Mouse (Mus musculus) heart, postnatal 0 days (tissue): ENCODE data around the gene Olfr1443.
"Not testable (repeated sequence)": the region's sequence is repeated elsewhere in the genome, so short reads cannot be mapped to it uniquely, and the experiment has no call there.

Experiments used
- CTCF ChIP-seq: IDR thresholded peaks from 2 replicates; pipeline ENCODE4 v1.5.1; 2016; ENCODE audit warnings: antibody characterized with exemption, control low read depth, low read depth
- EP300 ChIP-seq: IDR thresholded peaks from 2 replicates; pipeline ENCODE4 v1.6.1; 2016; ENCODE audit warnings: antibody characterized with exemption, low read depth

DNA sequence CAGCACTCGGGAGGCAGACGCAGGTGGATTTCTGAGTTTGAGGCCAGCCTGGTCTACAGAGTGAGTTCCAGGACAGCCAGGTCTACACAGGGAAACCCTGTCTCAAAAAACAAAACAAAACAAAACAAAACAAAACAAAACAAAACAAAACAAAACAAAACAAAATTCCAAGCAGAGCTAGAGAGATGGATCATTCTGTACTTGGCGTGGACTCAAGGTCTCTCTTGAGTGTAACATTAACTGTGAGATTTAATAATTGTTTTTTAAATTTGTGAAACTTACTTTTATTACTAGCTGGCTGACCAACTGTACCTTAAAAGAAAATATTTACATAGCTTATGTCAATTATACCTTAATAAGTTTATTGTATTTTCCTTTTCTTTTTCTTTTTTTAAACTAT lies 9.3 kb upstream of the Olfr1443 start:
- not testable (repeated sequence) for TF ChIP-seq CTCF, EP300
